Mouse (Mus musculus) cerebellum, adult 9-10 months (tissue): ENCODE results near the gene Prr5l.
A peak's percentile ranks its signal among the peaks of the same experiment; 100 is the strongest.

Experiments used
- DNase-seq: peaks from one replicate; pipeline ENCODE4 v3.0.0; 2022

The Prr5l gene

DNA sequence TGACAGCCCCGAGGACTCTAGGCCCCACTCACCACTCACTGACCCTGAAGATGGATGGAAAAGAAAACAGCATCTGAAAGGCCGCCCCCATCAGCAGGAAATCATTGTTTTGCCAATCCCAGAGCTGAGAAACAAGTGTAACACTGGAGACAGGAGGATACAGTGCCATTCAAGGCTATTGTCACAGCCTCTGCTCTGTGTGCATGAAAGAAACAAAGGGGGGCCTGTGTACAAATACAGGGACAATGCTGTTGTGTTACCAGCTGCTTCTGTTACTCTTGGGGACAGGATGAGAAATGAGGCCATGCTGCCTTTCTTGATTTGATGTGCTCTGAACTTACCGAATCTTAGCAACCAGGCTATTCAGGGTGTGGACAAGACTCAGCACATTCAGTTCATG, at the start of gene Prr5l:
Prr5l (minus strand) TSS at position 30 of the 400 bp plus-strand sequence.
- DNase-seq = no peak

DNA sequence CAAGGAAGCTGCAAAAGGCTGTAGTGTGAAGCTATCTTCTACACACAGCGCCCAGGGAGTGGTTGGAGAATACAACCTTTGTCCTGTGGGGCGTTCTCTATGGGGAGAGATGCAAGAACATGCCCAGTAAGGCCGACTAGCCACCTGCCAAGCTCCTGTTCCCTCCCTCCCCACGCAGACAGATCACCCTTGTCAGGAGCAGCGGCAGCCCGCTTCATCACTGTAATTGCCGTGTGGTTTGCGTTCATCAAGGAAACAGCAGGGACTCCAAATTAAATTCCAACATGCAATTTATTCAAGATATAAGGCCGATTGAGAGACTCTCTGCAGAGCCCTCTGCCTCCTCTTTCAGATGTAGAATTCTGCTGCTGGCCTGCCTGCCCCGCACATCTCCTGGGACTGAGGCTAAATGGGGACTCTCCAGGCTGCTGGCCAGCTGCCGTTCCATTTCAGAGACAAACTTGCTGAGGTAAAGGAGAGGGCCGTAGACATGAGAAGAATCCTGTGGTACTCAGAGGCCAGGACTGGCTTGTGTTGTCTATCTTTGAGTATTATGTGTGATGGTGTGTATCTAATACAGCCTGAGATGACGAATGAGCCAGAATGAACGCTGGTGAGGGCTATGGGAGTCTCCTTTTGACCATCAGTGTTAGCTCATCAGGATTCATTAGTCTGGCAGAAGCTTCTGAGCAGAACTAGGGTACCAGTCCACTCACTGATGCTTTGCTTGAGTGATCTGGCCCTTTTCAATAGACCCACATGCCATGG, 49.5 kb upstream of the Prr5l start:
- DNase-seq = peak; percentile 65

DNA sequence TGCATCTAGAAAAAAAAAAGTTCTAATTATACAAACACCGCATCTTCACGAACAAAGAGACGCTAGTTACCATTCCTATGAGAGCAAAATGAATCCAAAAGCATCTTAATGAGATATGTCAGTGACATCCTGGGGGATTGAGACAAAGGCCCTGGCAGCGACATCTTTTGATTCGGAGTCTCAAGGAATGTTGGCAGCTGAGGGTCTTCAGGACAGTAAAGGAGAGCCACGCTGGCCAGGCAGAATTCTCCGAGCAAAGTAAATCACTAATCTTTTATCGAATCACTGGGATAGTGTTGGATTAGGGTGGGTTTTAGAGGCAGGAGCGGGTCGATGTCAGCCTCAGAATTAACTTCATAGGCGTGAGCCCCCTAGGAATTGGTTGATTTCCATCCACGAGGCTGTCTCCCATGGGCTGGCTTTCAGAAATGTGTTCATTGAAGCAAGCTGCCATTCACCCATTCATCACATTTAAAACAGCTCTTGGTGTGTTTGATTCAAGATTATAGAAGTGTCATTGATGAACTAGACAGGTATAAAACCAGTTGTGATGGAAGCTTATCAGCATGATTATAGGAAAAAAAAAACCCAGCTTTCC, 42.9 kb upstream of the Prr5l start:
- no peak for DNase-seq

DNA sequence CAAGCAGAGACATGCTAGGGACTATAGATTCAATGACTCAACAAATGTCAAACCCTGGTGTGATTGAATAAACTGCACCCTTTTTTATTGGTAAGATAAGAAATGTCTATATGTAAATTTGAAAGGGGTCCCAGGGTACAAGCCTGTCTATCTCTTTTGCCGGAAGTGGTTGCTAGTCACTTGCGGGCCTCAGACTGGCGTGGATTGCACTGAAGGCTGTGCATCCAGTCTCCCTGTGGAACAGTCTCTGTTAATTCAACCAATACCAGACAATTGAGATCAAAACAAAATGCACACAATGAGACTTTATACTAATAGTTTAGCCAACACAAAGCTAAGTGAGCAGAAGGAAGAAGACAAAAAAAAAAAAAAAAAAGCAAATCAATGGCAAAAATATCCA, 42.4 kb upstream of the Prr5l start:
- DNase-seq = no peak

DNA sequence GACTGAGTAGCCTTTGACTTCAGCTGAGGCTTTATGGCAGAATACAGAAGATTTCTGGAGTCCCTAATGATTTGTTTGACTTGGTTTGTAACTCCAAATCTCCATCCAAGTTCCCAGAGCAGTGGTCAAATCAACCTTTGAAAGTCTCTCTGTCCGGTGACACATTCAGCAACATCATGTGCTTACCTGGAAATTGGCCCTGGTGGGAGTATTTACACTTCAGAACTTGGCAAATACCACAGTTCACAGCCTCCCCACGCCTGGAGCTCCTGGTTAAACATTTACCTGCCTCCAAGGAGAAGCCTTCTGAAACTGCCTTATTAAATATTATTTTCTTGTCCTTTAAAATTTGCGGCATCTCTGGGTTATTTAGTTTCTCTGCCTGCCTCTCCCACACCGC, 40.4 kb upstream of the Prr5l start:
- DNase-seq = no peak

DNA sequence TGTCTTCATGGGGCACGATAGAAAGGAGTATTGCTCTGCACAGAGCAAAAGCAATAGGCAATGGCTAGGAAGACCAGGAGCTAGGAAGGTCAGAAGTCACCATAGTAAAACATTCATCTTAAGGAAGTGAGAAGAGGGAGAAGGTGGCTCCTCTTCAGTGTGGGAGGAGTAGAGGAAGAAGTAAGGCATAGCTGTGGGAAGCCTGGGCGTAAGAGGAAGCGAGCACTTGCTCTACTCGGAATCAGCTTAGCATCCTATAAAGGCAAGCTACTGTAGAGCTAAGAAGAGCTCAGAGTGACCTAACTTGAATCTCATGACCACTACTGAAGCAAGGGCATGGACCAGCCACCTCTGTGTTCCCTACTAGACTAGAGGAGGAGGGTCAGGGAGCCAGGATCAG, 39.5 kb upstream of the Prr5l start:
- DNase-seq = no peak

DNA sequence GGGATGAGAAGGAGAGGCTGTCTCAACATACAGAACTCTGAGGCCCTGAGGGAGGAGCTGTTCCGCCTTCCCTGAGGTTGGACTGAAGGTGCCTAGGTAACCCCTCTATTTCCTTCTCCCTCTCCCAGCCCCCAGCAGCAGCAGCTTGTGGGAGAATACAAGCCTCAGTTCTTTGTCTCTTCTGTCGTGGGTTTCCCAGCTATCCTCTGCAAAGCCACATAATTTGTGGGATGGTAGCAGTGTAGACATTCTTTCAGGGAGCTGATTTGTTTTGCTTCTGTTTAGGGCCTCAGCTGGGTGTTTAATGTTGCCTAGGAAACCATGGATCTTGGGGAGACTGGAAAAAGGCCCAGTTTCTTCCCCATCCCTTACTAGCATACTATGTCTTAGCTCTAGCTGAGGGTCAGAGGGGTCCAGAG, 37.3 kb upstream of the Prr5l start:
- no peak for DNase-seq

DNA sequence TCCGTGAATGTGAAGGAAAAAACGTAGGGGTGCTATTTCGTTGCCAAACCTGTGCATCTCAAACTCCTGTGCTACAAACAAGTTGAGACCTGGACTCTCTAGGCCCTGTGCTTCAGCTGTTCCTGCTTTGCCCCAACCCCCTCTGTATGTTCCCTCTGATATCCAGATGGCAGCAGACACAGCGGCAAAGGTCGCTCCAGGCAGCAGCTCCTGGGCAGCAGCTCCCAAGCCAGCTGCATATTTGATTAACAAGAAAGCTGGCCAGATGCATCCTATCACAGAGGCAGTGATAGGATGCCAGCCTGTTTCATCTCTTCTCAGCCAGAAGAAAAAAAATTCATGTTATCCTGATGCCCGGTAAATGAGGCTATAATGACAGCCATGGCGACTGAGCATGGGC, 35.7 kb upstream of the Prr5l start:
- DNase-seq = no peak

DNA sequence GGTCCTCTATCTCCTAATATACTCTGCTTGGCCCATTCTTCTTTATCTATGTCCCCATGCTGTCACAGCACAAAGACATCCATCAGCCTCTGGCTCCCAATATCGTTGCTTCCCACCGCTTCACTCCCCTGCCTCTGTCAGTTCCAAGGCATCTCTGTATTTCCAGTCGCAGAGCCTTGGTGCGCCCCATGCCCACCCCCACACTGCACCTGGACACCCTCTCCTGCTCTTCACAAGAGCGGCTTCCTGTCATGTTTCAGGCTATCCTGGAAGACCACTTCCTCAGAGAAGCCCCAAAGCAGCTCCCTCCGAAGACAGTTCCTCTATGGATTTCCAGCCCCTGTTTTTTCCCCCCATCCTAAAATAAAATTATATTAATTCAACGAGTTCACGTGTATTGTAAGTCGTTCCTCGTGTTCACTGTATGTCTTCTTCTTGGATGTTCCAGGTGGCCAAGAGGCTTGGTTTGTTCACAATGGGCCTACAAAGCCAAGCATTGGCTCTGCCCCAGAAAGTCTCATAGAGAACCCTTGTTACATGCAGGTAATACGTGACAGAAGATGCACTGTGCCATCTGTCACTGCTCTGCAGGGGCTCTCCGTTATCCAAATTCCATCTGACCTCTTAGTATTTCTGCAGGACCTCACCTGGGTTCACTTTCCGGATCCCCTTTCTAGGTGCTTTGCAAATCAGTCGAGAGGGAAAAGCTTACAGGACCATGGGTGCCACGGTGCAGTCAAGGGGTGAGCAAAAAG, 26.7 kb upstream of the Prr5l start:
- DNase-seq = peak; percentile 94

DNA sequence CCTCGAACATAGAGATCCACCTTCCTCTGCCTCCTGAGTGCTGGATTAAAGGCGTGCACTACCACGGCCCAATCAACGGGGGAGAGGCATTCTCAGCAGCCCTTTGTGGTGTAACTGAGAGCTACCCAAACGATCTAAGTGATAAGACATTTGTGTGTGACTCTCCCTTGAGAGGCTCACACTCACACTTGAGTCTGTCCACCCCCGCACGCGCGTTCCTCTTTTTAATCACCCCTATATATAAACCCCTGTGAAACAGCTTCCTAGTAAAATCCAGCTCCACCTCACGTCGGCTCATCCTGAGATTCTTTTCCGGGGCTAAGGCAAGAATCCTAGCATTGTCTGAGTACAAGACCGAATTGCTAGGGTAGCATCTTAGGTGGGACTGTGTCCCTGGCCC, 25.9 kb upstream of the Prr5l start:
- DNase-seq = peak; percentile 59

DNA sequence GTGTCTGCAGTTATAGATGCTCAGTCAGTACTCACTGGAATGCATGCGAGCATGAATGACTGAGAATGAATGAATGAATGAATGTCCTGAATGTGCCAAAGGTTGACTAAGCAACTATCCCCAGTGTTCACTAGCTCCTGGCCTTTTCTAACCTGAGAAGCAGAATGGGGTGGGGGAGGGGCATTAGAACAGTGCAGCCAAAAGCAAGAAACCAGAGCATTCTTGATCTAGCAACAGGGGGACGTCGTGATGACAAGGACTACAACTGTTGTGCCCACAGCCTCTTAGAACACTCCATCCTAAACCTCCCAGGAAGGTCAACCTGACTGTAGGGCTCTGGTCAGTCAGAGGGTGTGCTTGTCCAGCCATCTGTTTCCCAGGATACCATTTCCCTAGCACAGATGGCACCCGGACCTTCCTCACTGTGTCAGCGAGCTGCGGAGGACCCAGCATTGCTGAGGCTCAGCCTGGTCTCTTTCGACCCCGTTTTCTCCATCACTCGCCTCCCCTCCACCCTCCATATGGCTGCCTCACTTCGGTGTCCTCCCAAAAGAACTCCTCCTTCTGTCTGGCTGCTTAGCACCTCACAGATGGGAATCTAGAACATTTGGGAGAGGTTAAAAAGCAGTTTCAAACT, 24.7 kb upstream of the Prr5l start:
- DNase-seq = peak; percentile 98

DNA sequence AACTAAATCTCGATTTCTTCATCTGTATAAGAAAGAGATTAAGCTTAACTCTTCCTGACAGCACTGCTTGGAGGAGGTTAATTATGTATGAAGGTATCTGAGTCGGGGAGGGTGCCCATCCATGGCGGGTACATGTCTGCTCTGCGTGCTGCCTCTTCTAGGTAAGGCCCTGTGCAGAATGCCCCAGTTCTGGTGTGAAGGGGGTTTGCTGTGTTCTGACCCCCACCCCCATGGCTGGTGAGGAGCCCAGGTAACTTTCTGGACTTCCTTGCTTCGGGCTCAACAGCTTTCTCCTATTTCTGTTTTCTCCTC, 23.5 kb upstream of the Prr5l start:
- DNase-seq = peak; percentile 68

DNA sequence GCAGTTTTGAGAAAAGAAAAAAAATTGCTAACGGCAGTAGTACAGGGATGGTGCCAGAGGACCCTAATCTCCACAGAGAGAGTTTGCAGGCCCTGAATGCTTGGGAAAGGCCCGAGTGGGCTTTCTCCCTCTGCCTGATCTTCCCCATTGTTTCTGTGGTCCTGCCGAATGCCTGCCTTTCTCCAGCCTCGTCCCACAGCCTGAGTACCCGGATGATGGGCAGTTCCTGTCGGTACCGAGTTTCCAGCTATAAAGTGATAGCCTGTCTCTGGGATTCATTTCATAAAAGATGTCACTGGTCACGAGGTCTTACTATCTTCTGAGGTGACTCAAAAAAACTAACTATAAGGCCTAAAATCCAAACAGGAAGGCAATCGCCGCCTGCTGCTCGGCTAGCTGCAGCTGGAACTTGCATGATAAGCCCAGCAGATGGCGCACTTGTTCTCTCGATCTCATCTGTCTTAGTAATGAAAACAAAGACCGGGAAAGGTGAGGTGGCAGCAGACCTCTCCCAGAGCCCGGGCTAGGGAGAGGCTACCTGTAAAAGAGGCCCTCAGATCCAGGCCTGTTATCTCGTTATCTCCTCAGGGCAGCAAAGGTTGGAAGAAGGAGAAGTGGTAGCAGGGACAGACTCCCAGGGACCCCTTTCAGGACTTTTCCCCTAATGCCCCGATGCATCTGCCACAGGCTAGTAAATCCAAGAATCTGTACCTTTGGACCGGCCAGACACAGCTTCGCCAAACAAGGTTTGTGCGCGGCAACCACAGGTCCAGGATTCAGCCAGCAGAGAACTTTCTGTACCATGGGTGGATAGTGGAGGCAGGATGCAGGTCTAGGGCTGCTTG, 22.9 kb upstream of the Prr5l start:
- peak; percentile 94 for DNase-seq

DNA sequence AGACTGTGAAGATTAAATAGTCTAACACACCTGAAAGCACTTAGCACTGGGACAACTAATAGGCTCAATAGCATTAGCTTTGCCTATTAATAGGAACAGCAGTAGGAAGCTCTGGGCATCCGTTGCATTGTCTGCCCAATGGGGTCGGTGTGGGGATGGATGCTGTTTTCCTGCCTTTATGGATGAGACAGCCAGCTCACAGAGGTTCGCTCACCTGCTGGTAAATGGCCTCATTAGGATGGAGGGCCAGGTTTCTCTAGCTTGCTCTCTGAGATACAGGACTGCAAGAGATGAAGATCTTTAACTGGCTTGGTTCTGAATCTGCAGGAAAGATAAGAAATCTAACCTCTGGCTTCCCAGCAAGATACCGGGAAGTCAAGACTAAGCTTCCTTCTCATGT, 19.4 kb upstream of the Prr5l start:
- DNase-seq = peak; percentile 66

DNA sequence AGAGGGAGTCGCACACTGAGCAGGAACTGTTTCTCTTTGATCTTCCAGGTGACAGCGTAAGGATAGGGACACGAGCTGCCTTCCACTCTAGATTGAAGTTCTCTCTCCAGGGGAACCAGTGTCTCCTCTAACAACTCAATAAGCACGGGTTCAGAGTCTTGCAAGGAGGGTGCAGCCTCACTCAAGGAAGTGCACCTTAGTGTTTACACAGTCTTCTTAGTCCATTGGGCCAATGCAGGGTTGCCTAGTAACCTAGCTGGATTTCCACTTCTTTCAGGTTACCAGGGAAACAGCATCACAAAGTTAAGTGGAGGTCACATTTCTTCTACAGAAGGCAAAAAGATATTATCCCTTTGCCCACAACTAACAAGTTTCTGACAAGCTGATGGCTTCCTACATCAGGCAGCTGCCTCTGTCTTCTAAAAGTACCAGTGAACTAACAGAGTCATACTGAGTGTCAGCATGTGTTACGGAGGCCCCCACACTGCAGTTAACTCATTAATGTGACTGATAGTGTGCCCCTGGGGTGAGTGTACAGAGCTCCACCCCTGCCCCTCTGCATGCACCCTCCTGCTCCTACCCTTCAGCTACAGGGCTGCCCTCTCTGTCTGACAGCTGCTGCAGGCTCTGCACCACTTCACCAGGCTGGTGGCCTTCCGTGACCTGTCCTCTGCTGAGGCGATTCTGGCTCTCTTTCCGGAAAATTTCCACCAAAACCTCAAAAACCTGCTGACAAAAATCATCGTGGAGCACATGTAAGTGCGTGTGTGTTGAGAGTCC, 13.8 kb upstream of the Prr5l start:
- DNase-seq = no peak

DNA sequence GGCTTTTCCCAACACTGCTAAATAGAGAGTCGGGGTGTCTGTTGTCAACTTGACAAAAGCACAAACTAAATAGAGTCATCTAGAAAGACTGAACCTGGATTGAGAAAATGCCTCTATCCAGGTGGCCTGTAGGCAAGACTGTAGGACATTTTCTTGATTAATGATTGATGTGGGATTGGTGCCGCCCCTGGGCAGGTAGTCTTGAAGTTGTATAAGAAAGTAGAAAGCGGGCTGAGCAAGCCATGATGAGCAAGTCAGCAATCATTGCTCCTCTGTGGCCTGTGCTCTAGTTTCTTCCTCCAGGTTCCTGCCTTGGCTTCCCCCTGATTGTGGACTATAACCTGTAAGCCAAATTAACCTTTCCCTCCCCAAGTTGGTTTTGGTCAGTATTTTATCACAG, 11.3 kb upstream of the Prr5l start:
- no peak for DNase-seq

DNA sequence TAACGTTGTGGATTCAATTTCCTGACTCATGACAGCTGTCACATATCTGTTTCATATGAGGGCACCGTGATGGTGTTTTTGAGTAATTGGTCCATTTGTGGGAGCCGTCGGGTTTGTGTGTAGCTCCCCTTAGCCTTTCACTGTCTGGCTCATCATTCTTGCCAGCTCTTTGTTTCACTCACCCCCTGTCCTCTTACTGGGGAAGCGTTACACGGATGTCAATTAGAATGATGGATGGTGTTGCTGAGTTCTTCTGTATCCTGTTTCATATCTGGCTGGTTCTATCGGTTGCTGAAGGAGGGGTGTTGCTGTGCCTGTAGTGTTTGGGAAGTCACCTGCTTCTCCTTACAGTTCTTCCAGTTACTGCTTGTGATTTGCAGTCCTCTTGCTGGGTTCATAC, 8.3 kb upstream of the Prr5l start:
- DNase-seq = no peak

DNA sequence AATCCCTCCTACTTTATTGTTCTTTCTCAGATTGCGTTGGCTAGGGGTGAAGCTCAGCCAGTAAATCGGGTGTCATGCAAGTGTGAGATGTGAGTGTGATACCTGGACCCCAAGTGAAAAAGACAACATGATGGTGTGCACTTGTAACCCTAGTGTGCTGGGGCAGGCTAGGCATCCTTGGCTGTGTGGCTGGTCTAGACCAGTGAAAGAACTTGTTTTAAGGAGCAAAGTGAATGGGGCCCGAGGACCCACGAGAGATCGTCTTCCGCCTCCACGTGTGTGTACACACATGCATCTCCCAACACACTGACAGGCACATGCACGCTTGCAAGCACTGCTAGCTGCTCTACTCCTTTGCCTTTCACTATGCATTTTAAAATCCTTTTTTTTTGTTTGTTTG, 6.1 kb upstream of the Prr5l start:
- DNase-seq = no peak

DNA sequence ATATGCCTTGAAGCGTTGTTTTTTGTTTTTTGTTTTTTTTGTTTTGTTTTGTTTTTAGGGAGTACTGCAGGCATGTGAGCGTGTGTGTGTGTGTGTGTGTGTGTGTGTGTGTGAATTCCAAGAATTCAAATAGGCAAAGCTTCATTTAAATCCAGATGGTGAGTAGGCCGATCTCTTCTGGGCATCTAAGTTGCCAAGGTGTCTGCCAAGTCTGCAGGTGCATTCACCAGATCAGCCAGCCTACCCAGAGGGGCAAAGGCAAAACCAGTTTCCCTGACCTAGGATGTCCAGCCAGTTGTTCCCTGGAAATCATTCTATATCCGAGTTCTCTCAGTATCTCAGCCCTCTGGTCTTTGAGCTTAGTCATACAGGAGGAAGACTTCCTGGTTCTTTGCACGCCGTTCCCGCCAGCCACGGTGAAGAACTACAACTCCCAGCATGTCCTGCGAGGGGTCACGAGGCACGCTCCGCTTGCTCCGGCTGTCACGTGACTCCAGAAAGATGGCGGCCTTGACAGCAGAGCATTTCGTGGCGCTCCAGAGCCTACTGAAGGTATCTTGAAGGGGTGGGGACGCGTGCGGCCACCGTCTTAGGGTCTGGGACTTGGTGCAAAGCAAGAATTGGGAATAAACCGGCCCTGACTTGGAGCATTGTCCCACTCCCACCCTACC, 3.1 kb upstream of the Prr5l start, which contains the start of gene Commd9:
Commd9 (plus strand) TSS at position 480 of the 671 bp plus-strand sequence.
- DNase-seq = peak; percentile 93

DNA sequence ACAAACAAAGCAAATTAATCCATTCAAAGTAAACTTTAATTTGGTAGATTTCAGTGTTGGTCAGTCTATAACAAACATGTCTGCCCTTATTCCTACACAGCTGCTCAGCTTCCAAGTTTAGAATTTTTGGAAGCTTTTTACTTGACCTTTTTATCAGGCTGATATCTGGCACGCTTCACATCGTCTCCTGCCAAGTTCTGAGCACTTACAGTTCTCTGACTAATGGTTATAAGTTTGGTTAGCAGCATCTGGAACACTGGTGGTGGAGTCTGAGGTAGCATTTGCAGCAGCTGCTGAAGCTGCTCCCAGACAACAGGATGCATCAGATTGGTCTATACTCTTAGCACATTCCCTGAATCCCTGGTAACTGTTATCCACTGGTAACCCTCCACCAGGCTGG, 1.5 kb upstream of the Prr5l start:
- no peak for DNase-seq

DNA sequence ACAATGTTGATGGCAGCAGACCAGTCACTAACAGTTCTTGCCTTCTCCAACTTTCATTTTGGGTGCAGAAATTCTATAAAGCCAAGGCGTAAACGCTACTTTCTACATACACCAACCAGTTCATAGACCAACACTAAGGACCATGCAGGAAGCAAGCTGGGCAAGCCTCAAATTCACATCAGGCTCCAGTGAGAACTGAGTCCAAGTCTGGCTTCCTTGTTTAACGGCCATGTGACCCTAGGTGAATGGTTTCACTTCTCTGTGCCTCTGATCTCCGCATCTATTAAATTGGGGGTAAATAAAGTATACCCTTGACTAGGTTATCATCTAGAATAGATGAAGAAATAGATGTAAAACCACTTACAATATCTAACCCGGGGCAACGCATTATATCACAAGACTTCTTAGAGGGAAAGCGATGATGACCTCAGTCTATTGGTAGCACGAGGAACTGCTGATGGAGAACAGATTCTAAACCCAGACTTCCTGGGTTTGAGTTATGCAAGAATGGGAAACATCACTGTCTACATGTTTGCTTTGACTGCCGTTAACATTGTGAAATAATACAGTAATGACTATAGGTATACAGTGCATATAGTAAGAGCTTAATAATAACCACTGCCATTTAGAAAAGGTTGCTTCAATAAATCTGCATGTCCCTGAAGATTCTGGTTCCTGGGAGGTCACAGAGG, 1.2 kb downstream of the Prr5l start:
- DNase-seq = no peak
